Mouse (Mus musculus): ENCODE data around the gene Tmem54. TPM values are rescaled to one million over a fixed set of nuclear protein-coding genes. Genes with fewer than 3 reads are reported as not detected.

Gene Tmem54
- total RNA-seq (2023; ENCODE audit: inconsistent age) = not detected in 4 replicates

GRCm38 (mm10) chr4:129105356-129105755, at the start of gene Tmem54:
Gene Tmem54, plus strand, starts transcription at chr4:129105548.

GRCm38 (mm10) chr4:129058207-129059092, 46.9 kb upstream of the Tmem54 start, which contains the start of gene Rnf19b:
Gene Rnf19b, plus strand, starts transcription at chr4:129058271.

GRCm38 (mm10) chr4:129121569-129122086, 16.3 kb downstream of the Tmem54 start, which contains the start of gene Hpca:
Gene Hpca, minus strand, starts transcription at chr4:129122036.

GRCm38 (mm10) chr4:129136579-129137391, 31.4 kb downstream of the Tmem54 start, which contains the start of gene Fndc5:
Gene Fndc5, plus strand, starts transcription at chr4:129136999.

Other genes starting within 250 kb of the Tmem54 start
- gene Trim62, start 222.0 kb upstream of the Tmem54 start, total RNA-seq (2023; ENCODE audit: inconsistent age) = 1.6 to 2.8 TPM (median 2.6 TPM) in 4 replicates
- gene Azin2, start 143.1 kb upstream of the Tmem54 start, total RNA-seq (2023; ENCODE audit: inconsistent age) = 0.51 to 0.55 TPM in 2 of 4 replicates, not detected in the others
- gene Ak2, start 113.6 kb upstream of the Tmem54 start, total RNA-seq (2023; ENCODE audit: inconsistent age) = 64.8 to 72.4 TPM (median 70.8 TPM) in 4 replicates
- gene Rnf19b, start 47.3 kb upstream of the Tmem54 start, total RNA-seq (2023; ENCODE audit: inconsistent age) = 170 to 190 TPM (median 176 TPM) in 4 replicates
- not detected in 4 replicates for gene Hpca, start 16.5 kb downstream of the Tmem54 start, total RNA-seq (2023; ENCODE audit: inconsistent age)
- not detected in 4 replicates for gene Fndc5, start 31.5 kb downstream of the Tmem54 start, total RNA-seq (2023; ENCODE audit: inconsistent age)
- gene S100pbp, start 84.2 kb downstream of the Tmem54 start, total RNA-seq (2023; ENCODE audit: inconsistent age) = 39.2 to 47.0 TPM (median 44.0 TPM) in 4 replicates
- gene Yars, start 84.2 kb downstream of the Tmem54 start, total RNA-seq (2023; ENCODE audit: inconsistent age) = 43.8 to 56.6 TPM (median 48.5 TPM) in 4 replicates
- 0.12 to 0.58 TPM (median 0.33 TPM) in 4 replicates for gene C77080, start 155.9 kb downstream of the Tmem54 start, total RNA-seq (2023; ENCODE audit: inconsistent age)
- gene Sync, start 182.1 kb downstream of the Tmem54 start, total RNA-seq (2023; ENCODE audit: inconsistent age) = not detected in 4 replicates
- gene Rbbp4, start 229.8 kb downstream of the Tmem54 start, total RNA-seq (2023; ENCODE audit: inconsistent age) = 166 to 175 TPM (median 171 TPM) in 4 replicates
- 37.3 to 44.0 TPM (median 41.2 TPM) in 4 replicates for gene Zbtb8os, start 230.1 kb downstream of the Tmem54 start, total RNA-seq (2023; ENCODE audit: inconsistent age)